Mouse (Mus musculus) forebrain, embryonic 12.5 days (tissue): Measurements from ENCODE around the gene Gm28168. TPM values are rescaled to one million over a fixed set of nuclear protein-coding genes. Genes with fewer than 3 reads are reported as not detected.
"Not testable (repeated sequence)": the region's sequence is repeated elsewhere in the genome, so short reads cannot be mapped to it uniquely, and the experiment has no call there.

Experiments used
- ATAC-seq: fragments of 200-750 bp; cut with Nextera tagmentation; 2 replicates; pipeline ENCODE4 v1.8.0; 2017; ENCODE audit warnings: moderate TSS enrichment; ENCODE audit not compliant: low FRiP score
- H3K27ac ChIP-seq: fragments of 300-500 bp; sonication (generic); 2 replicates; pipeline ENCODE4 v1.5.1; 2016; ENCODE audit warnings: mild to moderate bottlenecking
- H3K27me3 ChIP-seq: fragments of 300-500 bp; sonication (generic); 2 replicates; pipeline ENCODE4 v1.6.1; 2016; ENCODE audit warnings: mild to moderate bottlenecking
- H3K36me3 ChIP-seq: fragments of 300-500 bp; sonication (generic); replicated peaks from 2 replicates; pipeline ENCODE4 v1.6.1; 2016; ENCODE audit warnings: mild to moderate bottlenecking
- H3K4me1 ChIP-seq: fragments of 300-500 bp; sonication (generic); 2 replicates; pipeline ENCODE4 v1.6.1; 2016
- H3K4me2 ChIP-seq: fragments of 300-500 bp; sonication (generic); 2 replicates; pipeline ENCODE4 v1.6.1; 2016; ENCODE audit warnings: mild to moderate bottlenecking, moderate library complexity
- H3K4me3 ChIP-seq: fragments of 300-500 bp; sonication (generic); replicated peaks from 2 replicates; pipeline ENCODE4 v1.5.1; 2016; ENCODE audit warnings: mild to moderate bottlenecking
- H3K9ac ChIP-seq: fragments of 300-500 bp; sonication (generic); 2 replicates; pipeline ENCODE4 v1.6.1; 2016; ENCODE audit warnings: mild to moderate bottlenecking
- H3K9me3 ChIP-seq: fragments of 300-500 bp; sonication (generic); 2 replicates; pipeline ENCODE4 v1.6.1; 2016
- WGBS: fragments of 180-500 bp; shearing (Covaris S2); methylation state at CpG from one replicate; pipeline ENCODE4 v1.1.7; 2016; 5-methylcytosine and 5-hydroxymethylcytosine counted together
- polyA plus RNA-seq: library from polyadenylated mRNA; unstranded; fragments of >200 nt; fragmentation: Nextera tagmentation; extraction: Ambion mirVana; gene quantifications from 2 replicates; pipeline ENCODE4 v1.2.1, GENCODE M21; 2016

Gene Gm28168
- polyA plus RNA-seq = not detected in 2 replicates

- ATAC-seq, H3K4me3 ChIP-seq, H3K4me1 ChIP-seq, H3K27ac ChIP-seq, H3K9ac ChIP-seq, H3K4me2 ChIP-seq, H3K36me3 ChIP-seq, H3K27me3 ChIP-seq, H3K9me3 ChIP-seq: not testable (repeated sequence)
- 64% methylated on average over 1 of the region's 1 CpGs for whole genome bisulfite sequencing
These were observed at the start of gene Gm28168 for GRCm38 (mm10) chr1:117927715-117928114. Gm28168 (plus strand) TSS chr1:117928015.

- Histone ChIP-seq H3K27me3 (no peaks in the 10 kb centered on the region), H3K4me2 (no peak within 1 kb of the TSS), H3K4me1 (no peaks in the 10 kb centered on the region), H3K36me3 (no peaks in the 10 kb centered on the region), H3K9ac (no peak within 1 kb of the TSS), H3K27ac (no peak within 1 kb of the TSS), H3K9me3 (no peaks in the 10 kb centered on the region), H3K4me3 (no peak within 1 kb of the TSS)
- ATAC-seq = no peak
- WGBS = 77% methylated on average over 4 of the region's 4 CpGs
These were observed 37.8 kb downstream of the Gm28168 start, which contains the start of gene Gm7145 for GRCm38 (mm10) chr1:117965639-117966038. Gm7145 (plus strand) TSS chr1:117965939.

Other genes with a start within 250 kb of the Gm28168 start
- gene Gm28363, start 230.9 kb upstream of the Gm28168 start, polyA plus RNA-seq = not detected in 2 replicates
- not detected in 2 replicates for gene B020011L13Rik, start 146.9 kb upstream of the Gm28168 start, polyA plus RNA-seq
- not detected in 2 replicates for gene Gm28360, start 97.9 kb upstream of the Gm28168 start, polyA plus RNA-seq
- not detected in 2 replicates for gene Gm7145, start 37.9 kb downstream of the Gm28168 start, polyA plus RNA-seq
- 0.18 and 0.47 TPM in 2 replicates for gene Gm29106, start 248.5 kb downstream of the Gm28168 start, polyA plus RNA-seq